Mouse (Mus musculus) brain, embryonic 14.5 days (tissue): ENCODE measurements at regions not wholly inside any gene's neighbourhood (a gene's known extent, or its start where the extent isn't known, plus 50 kb on each side); places are given as distances from the start of the nearest gene placed in this dataset.

Experiments used
- CTCF ChIP-seq: fragments of 200-500 bp; IDR thresholded peaks from 2 replicates; pipeline ENCODE4 v1.5.1; 2012; ENCODE audit warnings: inconsistent platforms, mild to moderate bottlenecking, moderate library complexity, borderline replicate concordance; ENCODE audit not compliant: insufficient read depth, insufficient read length; ENCODE audit errors: extremely low read depth
- POLR2A ChIP-seq: fragments of 200-500 bp; IDR thresholded peaks from 2 replicates; pipeline ENCODE4 v1.6.1; 2012; ENCODE audit warnings: mild to moderate bottlenecking, inconsistent platforms, borderline replicate concordance; ENCODE audit not compliant: poor library complexity, insufficient read depth, insufficient read length, severe bottlenecking; ENCODE audit errors: extremely low read depth

DNA sequence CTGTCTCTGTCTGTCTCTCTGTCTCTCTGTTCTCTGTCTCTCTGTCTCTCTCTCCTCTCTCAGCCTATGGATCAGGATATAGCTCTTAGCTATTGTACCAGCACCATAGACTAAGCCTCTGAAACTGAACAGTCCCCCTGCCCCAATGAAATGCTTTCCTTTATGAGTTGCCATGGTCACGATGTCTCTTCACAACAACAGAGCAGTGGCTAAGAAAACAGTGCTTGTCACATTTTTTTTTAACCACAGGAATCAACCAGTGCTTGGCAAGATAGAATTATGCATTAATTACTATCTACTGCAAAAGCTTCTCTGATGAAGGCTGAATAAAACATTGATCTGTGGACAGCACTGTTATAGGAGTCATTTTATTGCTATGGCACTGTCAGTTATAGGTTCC is 114.6 kb upstream of the Slco6d1 start:
- no peak for TF ChIP-seq POLR2A
- TF ChIP-seq CTCF: no peak
